Mouse (Mus musculus) neural tube, embryonic 14.5 days (tissue): Measurements from ENCODE around the gene Cfb. TPM values are rescaled to one million over a fixed set of nuclear protein-coding genes. Genes with fewer than 3 reads are reported as not detected.

Experiments
- ATAC-seq: fragments of 200-750 bp; cut with Nextera tagmentation; 2 replicates; pipeline ENCODE4 v1.8.0; 2017; ENCODE audit warnings: low read depth, mild to moderate bottlenecking, moderate TSS enrichment, moderate library complexity
- H3K27ac ChIP-seq: fragments of 300-500 bp; sonication (generic); 2 replicates; pipeline ENCODE4 v1.5.1; 2014; ENCODE audit warnings: low read depth, mild to moderate bottlenecking, control low read depth, low read length, moderate library complexity, mixed read lengths
- H3K27me3 ChIP-seq: fragments of 300-500 bp; sonication (generic); 2 replicates; pipeline ENCODE4 v1.6.1; 2014; ENCODE audit warnings: low read length; ENCODE audit not compliant: control insufficient read depth, insufficient read depth
- H3K36me3 ChIP-seq: fragments of 300-500 bp; sonication (generic); 2 replicates; pipeline ENCODE4 v1.6.1; 2014; ENCODE audit warnings: low read length, mixed read lengths; ENCODE audit not compliant: control insufficient read depth, insufficient read depth
- H3K4me1 ChIP-seq: fragments of 300-500 bp; sonication (generic); 2 replicates; pipeline ENCODE4 v1.6.1; 2014; ENCODE audit warnings: low read length; ENCODE audit not compliant: control insufficient read depth, insufficient read depth
- H3K4me2 ChIP-seq: fragments of 300-500 bp; sonication (generic); 2 replicates; pipeline ENCODE4 v1.6.1; 2014; ENCODE audit warnings: mild to moderate bottlenecking, low read depth, low read length, control low read depth
- H3K4me3 ChIP-seq: fragments of 300-500 bp; sonication (generic); 2 replicates; pipeline ENCODE4 v1.5.1; 2014; ENCODE audit warnings: low read depth, low read length, control low read depth, mixed read lengths
- H3K9ac ChIP-seq: fragments of 300-500 bp; sonication (generic); replicated peaks from 2 replicates; pipeline ENCODE4 v1.6.1; 2014; ENCODE audit warnings: low read depth, mild to moderate bottlenecking, control low read depth, low read length, mixed read lengths
- H3K9me3 ChIP-seq: fragments of 300-500 bp; sonication (generic); 2 replicates; pipeline ENCODE4 v1.6.1; 2016; ENCODE audit warnings: low read length; ENCODE audit not compliant: control insufficient read depth
- WGBS: fragments of 180-500 bp; shearing (Covaris S2); extraction: QIAGEN DNeasy Blood & Tissue Kit; methylation state at CpG from one replicate; pipeline ENCODE4 v1.1.7; 2014; 5-methylcytosine and 5-hydroxymethylcytosine counted together
- polyA plus RNA-seq: library from polyadenylated mRNA; unstranded; fragments of >200 nt; fragmentation: Nextera tagmentation; extraction: Ambion mirVana; gene quantifications from 2 replicates; pipeline ENCODE4 v1.2.1, GENCODE M21; 2014

The Cfb gene
- polyA plus RNA-seq, 1 experiment from 2014 or later: 1.3 TPM

GRCm38 (mm10) chr17:34865981-34866380, 3.7 kb upstream of the Cfb start:
- no peaks in the 10 kb centered on the region for H3K27me3 ChIP-seq
- H3K4me3 ChIP-seq: no peak overlapping the region
- H3K4me1 ChIP-seq: no peaks in the 10 kb centered on the region
- H3K9me3 ChIP-seq: no peaks in the 10 kb centered on the region
- H3K4me2 ChIP-seq: no peak overlapping the region
- 69% methylated on average over 7 of the region's 7 CpGs for WGBS
- no peak overlapping the region for H3K9ac ChIP-seq
- ATAC-seq: no peak
- no peaks in the 10 kb centered on the region for H3K36me3 ChIP-seq
- no peak overlapping the region for H3K27ac ChIP-seq

- no peaks in the 10 kb centered on the region for H3K9me3 ChIP-seq
- no peak overlapping the region for H3K4me3 ChIP-seq
- H3K36me3 ChIP-seq: peaks cover 2% of the 10 kb centered on the region; the same call in 1 of the 2 replicates
- no peak overlapping the region for H3K4me2 ChIP-seq
- no peaks in the 10 kb centered on the region for H3K4me1 ChIP-seq
- no peak for ATAC-seq
- 63% methylated on average over 13 of the region's 13 CpGs for WGBS
- H3K9ac ChIP-seq: no peak overlapping the region
- no peaks in the 10 kb centered on the region for H3K27me3 ChIP-seq
- no peak overlapping the region for H3K27ac ChIP-seq
Measured at GRCm38 (mm10) chr17:34861704-34862415, 458 bp downstream of the Cfb start.

- Histone ChIP-seq H3K4me2 (no peak overlapping the region), H3K27me3 (no peaks in the 10 kb centered on the region), H3K27ac (no peak overlapping the region), H3K9me3 (no peaks in the 10 kb centered on the region), H3K36me3 (peaks cover 10% of the 10 kb centered on the region; the same call in 1 of the 2 replicates), H3K9ac (no peak overlapping the region), H3K4me1 (no peaks in the 10 kb centered on the region), H3K4me3 (no peak overlapping the region)
- no peak for ATAC-seq
- WGBS: 92% methylated on average over 9 of the region's 9 CpGs
Measured at GRCm38 (mm10) chr17:34860514-34860913, 1.8 kb downstream of the Cfb start.

GRCm38 (mm10) chr17:34858670-34859069, 3.6 kb downstream of the Cfb start:
- no peak overlapping the region for H3K4me2 ChIP-seq
- H3K27ac ChIP-seq: no peak overlapping the region
- H3K4me1 ChIP-seq: no peaks in the 10 kb centered on the region
- H3K9ac ChIP-seq: no peak overlapping the region
- H3K9me3 ChIP-seq: no peaks in the 10 kb centered on the region
- WGBS: 92% methylated on average over 4 of the region's 4 CpGs
- H3K27me3 ChIP-seq: no peaks in the 10 kb centered on the region
- ATAC-seq: no peak
- no peak overlapping the region for H3K4me3 ChIP-seq
- peaks cover 20% of the 10 kb centered on the region; the same call in 1 of the 2 replicates for H3K36me3 ChIP-seq

- no peak for ATAC-seq
- 34% methylated on average over 3 of the region's 3 CpGs for WGBS
- no peak overlapping the region for H3K4me3 ChIP-seq
- peaks cover 9% of the 10 kb centered on the region for H3K4me1 ChIP-seq
- H3K27me3 ChIP-seq: no peaks in the 10 kb centered on the region
- no peak overlapping the region for H3K9ac ChIP-seq
- no peak overlapping the region for H3K4me2 ChIP-seq
- peaks cover 26% of the 10 kb centered on the region for H3K36me3 ChIP-seq
- no peak overlapping the region for H3K27ac ChIP-seq
- H3K9me3 ChIP-seq: no peaks in the 10 kb centered on the region
Measured at GRCm38 (mm10) chr17:34855825-34856224, 6.5 kb downstream of the Cfb start.

- Histone ChIP-seq H3K27me3 (no peaks in the 10 kb centered on the region), H3K9me3 (no peaks in the 10 kb centered on the region), H3K9ac (no peak overlapping the region), H3K4me2 (no peak overlapping the region), H3K27ac (no peak overlapping the region), H3K4me1 (peaks cover 12% of the 10 kb centered on the region), H3K36me3 (peaks cover 26% of the 10 kb centered on the region), H3K4me3 (no peak overlapping the region)
- 85% methylated on average over 3 of the region's 3 CpGs for WGBS
- no peak for ATAC-seq
Measured at GRCm38 (mm10) chr17:34854761-34855160, 7.6 kb downstream of the Cfb start.

GRCm38 (mm10) chr17:34853511-34853910, 8.8 kb downstream of the Cfb start:
- Histone ChIP-seq H3K27me3 (no peaks in the 10 kb centered on the region), H3K4me3 (no peak overlapping the region), H3K27ac (no peak overlapping the region), H3K4me2 (no peak overlapping the region), H3K9me3 (no peaks in the 10 kb centered on the region), H3K9ac (no peak overlapping the region), H3K4me1 (peaks cover 18% of the 10 kb centered on the region), H3K36me3 (peaks cover 26% of the 10 kb centered on the region)
- WGBS: 81% methylated on average over 8 of the region's 8 CpGs
- ATAC-seq: no peak

GRCm38 (mm10) chr17:34850517-34851125, 11.7 kb downstream of the Cfb start:
- Histone ChIP-seq H3K4me3 (peak overlapping the region; percentile 95), H3K9me3 (no peaks in the 10 kb centered on the region), H3K4me1 (peaks cover 18% of the 10 kb centered on the region), H3K27me3 (no peaks in the 10 kb centered on the region), H3K36me3 (peaks cover 33% of the 10 kb centered on the region), H3K4me2 (peak overlapping the region; percentile 96), H3K27ac (peak overlapping the region; percentile 48; the same call in 1 of the 2 replicates), H3K9ac (peak overlapping the region; percentile 86)
- ATAC-seq: no peak; the same call in 1 of the 2 replicates
- WGBS: 2% methylated on average over 24 of the region's 25 CpGs
